Mouse (Mus musculus): ENCODE data around the gene Ifi202b. TPM values are rescaled to one million over a fixed set of nuclear protein-coding genes. Genes with fewer than 3 reads are reported as not detected.
"Not testable (repeated sequence)": the region's sequence is repeated elsewhere in the genome, so short reads cannot be mapped to it uniquely, and the experiment has no call there.

Gene Ifi202b
- polyA plus RNA-seq (2012; rRNA removed) (not detected in 2 replicates), polyA plus RNA-seq (2014; fragmentation: Nextera tagmentation; extraction: Ambion mirVana) (not detected in 2 replicates)

GRCm38 (mm10) chr1:173982694-173983305 is at the start of gene Ifi202b:
Ifi202b (minus strand) TSS chr1:173982744.
- H3K36me3 ChIP-seq (replicated peaks; ENCODE audit: control insufficient read depth, insufficient read depth, low read depth); H3K27me3 ChIP-seq (ENCODE audit: control insufficient read depth, insufficient read depth, low read length); DNase-seq (ENCODE audit: low read depth in 3 of 3, low spot score in 3 of 3); ATAC-seq (ENCODE audit: insufficient read depth); H3K4me1 ChIP-seq (replicated peaks; ENCODE audit: control insufficient read depth in 2 of 2, insufficient read depth in 2 of 2, low read length in 1 of 2); H3K4me2 ChIP-seq (ENCODE audit: low read depth); H3K4me3 ChIP-seq (ENCODE audit: insufficient read depth in 1 of 2, low read depth in 2 of 2, low read length in 2 of 2); H3K27ac ChIP-seq; H3K9me3 ChIP-seq (ENCODE audit: control insufficient read depth, low read length); H3K9ac ChIP-seq (replicated peaks): not testable (repeated sequence)
- WGBS (ENCODE audit: insufficient replicate concordance) = 65% methylated on average over 6 of the region's 6 CpGs

- TF ChIP-seq CTCF (IDR thresholded peaks at IDR 0.05; ENCODE audit: low read depth) (no peak), EP300 (IDR thresholded peaks at IDR 0.05; ENCODE audit: low read depth) (no peak)
- Histone ChIP-seq H3K4me2 (ENCODE audit: low read depth) (no peak within 1 kb of the TSS), H3K9ac (replicated peaks) (no peak within 1 kb of the TSS), H3K27me3 (ENCODE audit: control insufficient read depth, insufficient read depth, low read length) (no peaks in the 10 kb centered on the region), H3K27ac (no peak within 1 kb of the TSS), H3K36me3 (replicated peaks; ENCODE audit: control insufficient read depth, insufficient read depth, low read depth) (no peaks in the 10 kb centered on the region), H3K4me3 (ENCODE audit: insufficient read depth in 1 of 2, low read depth in 2 of 2, low read length in 2 of 2) (no peak within 1 kb of the TSS), H3K9me3 (ENCODE audit: control insufficient read depth, low read length) (no peaks in the 10 kb centered on the region), H3K4me1 (replicated peaks; ENCODE audit: control insufficient read depth in 2 of 2, insufficient read depth in 2 of 2, low read length in 1 of 2) (no peaks in the 10 kb centered on the region)
- no peak for DNase-seq (ENCODE audit: low read depth in 3 of 3, low spot score in 3 of 3)
- no peak for ATAC-seq (ENCODE audit: insufficient read depth)
- WGBS (ENCODE audit: insufficient replicate concordance) = 22% methylated on average over 1 of the region's 1 CpGs
Measured at GRCm38 (mm10) chr1:174031698-174032097, 49.2 kb upstream of the Ifi202b start, which contains the start of gene Ifi205. Ifi205 (minus strand) TSS chr1:174031810.

- not testable (repeated sequence) for H3K27me3 ChIP-seq (ENCODE audit: control insufficient read depth, insufficient read depth, low read length); H3K4me3 ChIP-seq (ENCODE audit: insufficient read depth in 1 of 2, low read depth in 2 of 2, low read length in 2 of 2); H3K9me3 ChIP-seq (ENCODE audit: control insufficient read depth, low read length); H3K27ac ChIP-seq; H3K4me1 ChIP-seq (replicated peaks; ENCODE audit: control insufficient read depth in 2 of 2, insufficient read depth in 2 of 2, low read length in 1 of 2); DNase-seq (ENCODE audit: low read depth in 3 of 3, low spot score in 3 of 3); ATAC-seq (ENCODE audit: insufficient read depth); H3K9ac ChIP-seq (replicated peaks); H3K36me3 ChIP-seq (replicated peaks; ENCODE audit: control insufficient read depth, insufficient read depth, low read depth); H3K4me2 ChIP-seq (ENCODE audit: low read depth)
Measured at GRCm38 (mm10) chr1:174007050-174007449, 24.5 kb upstream of the Ifi202b start.

GRCm38 (mm10) chr1:174004352-174005109 is 22.0 kb upstream of the Ifi202b start:
- not testable (repeated sequence) for H3K4me2 ChIP-seq (ENCODE audit: low read depth); H3K36me3 ChIP-seq (replicated peaks; ENCODE audit: control insufficient read depth, insufficient read depth, low read depth); DNase-seq (ENCODE audit: low read depth in 3 of 3, low spot score in 3 of 3); H3K4me1 ChIP-seq (replicated peaks; ENCODE audit: control insufficient read depth in 2 of 2, insufficient read depth in 2 of 2, low read length in 1 of 2); H3K9ac ChIP-seq (replicated peaks); ATAC-seq (ENCODE audit: insufficient read depth); H3K4me3 ChIP-seq (ENCODE audit: insufficient read depth in 1 of 2, low read depth in 2 of 2, low read length in 2 of 2); H3K27ac ChIP-seq; H3K27me3 ChIP-seq (ENCODE audit: control insufficient read depth, insufficient read depth, low read length); H3K9me3 ChIP-seq (ENCODE audit: control insufficient read depth, low read length)
- WGBS (ENCODE audit: insufficient replicate concordance) = 4% methylated on average over 2 of the region's 3 CpGs

- Histone ChIP-seq H3K36me3 (replicated peaks; ENCODE audit: control insufficient read depth, insufficient read depth, low read depth) (no peaks in the 10 kb centered on the region), H3K4me2 (ENCODE audit: low read depth) (no peak overlapping the region), H3K4me3 (ENCODE audit: insufficient read depth in 1 of 2, low read depth in 2 of 2, low read length in 2 of 2) (no peak overlapping the region)
Measured at GRCm38 (mm10) chr1:173995003-173995402, 12.5 kb upstream of the Ifi202b start.

GRCm38 (mm10) chr1:173981038-173981437 is 1.5 kb downstream of the Ifi202b start:
- not testable (repeated sequence) for H3K27ac ChIP-seq; H3K9ac ChIP-seq (replicated peaks); H3K4me2 ChIP-seq (ENCODE audit: low read depth); DNase-seq (ENCODE audit: low read depth in 3 of 3, low spot score in 3 of 3); H3K4me1 ChIP-seq (replicated peaks; ENCODE audit: control insufficient read depth in 2 of 2, insufficient read depth in 2 of 2, low read length in 1 of 2); H3K9me3 ChIP-seq (ENCODE audit: control insufficient read depth, low read length); H3K27me3 ChIP-seq (ENCODE audit: control insufficient read depth, insufficient read depth, low read length); ATAC-seq (ENCODE audit: insufficient read depth); H3K36me3 ChIP-seq (replicated peaks; ENCODE audit: control insufficient read depth, insufficient read depth, low read depth); H3K4me3 ChIP-seq (ENCODE audit: insufficient read depth in 1 of 2, low read depth in 2 of 2, low read length in 2 of 2)
- 40% methylated on average over 3 of the region's 3 CpGs for WGBS (ENCODE audit: insufficient replicate concordance)

More at GRCm38 (mm10) chr1:173995003-173995402, 12.5 kb upstream of the Ifi202b start:
- WGBS (ENCODE audit: insufficient replicate concordance) = 65% methylated on average over 4 of the region's 4 CpGs
- H3K9ac ChIP-seq (replicated peaks) = no peak overlapping the region
- ATAC-seq (ENCODE audit: insufficient read depth) (no peak), DNase-seq (ENCODE audit: low read depth in 3 of 3, low spot score in 3 of 3) (no peak)
- no peaks in the 10 kb centered on the region for H3K27me3 ChIP-seq (ENCODE audit: control insufficient read depth, insufficient read depth, low read length)
- no peaks in the 10 kb centered on the region for H3K9me3 ChIP-seq (ENCODE audit: control insufficient read depth, low read length)
- TF ChIP-seq EP300 (IDR thresholded peaks at IDR 0.05; ENCODE audit: low read depth) (no peak), CTCF (IDR thresholded peaks at IDR 0.05; ENCODE audit: low read depth) (no peak)
- H3K4me1 ChIP-seq (replicated peaks; ENCODE audit: control insufficient read depth in 2 of 2, insufficient read depth in 2 of 2, low read length in 1 of 2) = no peaks in the 10 kb centered on the region
- H3K27ac ChIP-seq = no peak overlapping the region

Measured in liver, embryonic 14.5 days (tissue).